In the genomic region with DNA sequence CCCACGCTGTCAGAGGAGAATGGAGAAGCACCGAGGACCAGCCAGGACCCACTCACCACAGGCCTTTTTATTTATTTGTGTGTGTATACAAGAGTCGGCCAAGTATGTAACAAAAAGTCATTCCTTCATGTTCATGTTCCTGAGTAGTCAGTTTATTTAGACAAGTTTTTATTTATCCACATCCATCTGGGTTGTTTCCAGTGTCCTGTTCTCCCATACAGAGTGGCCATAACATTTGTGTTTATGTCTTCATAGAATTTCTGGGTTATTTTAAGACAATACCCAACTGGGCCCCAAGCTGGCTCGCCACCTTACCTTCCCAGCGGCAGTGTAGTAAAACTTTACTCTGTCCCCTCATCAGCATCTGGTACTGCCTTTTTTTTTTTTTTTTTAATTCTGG, we compare ENCODE assay signal across 1 mouse cellular context.
TF ChIP-seq lines count a peak whose summit lies in the region.

No protein-coding gene starts in this region.

TF ChIP-seq in CH12.LX, 34 proteins besides CTCF, POLR2A, EP300 and RAD21 (continued from another document):
- no peak for TF ChIP-seq RCOR1 (conservative IDR thresholded peaks at IDR 0.05; ENCODE audit: low read depth, low read length)
- no peak for TF ChIP-seq USF2 (conservative IDR thresholded peaks at IDR 0.05; ENCODE audit: low read depth, low read length)
- TF ChIP-seq ZMIZ1 (IDR thresholded peaks at IDR 0.05; ENCODE audit: low read depth, low read length) = no peak
- no peak for TF ChIP-seq GABPA (IDR thresholded peaks at IDR 0.05; ENCODE audit: insufficient replicate concordance, low read depth, low read length)
- TF ChIP-seq PAX5 (IDR thresholded peaks at IDR 0.05; ENCODE audit: low read length) = no peak
- no peak for TF ChIP-seq BHLHE40 (IDR thresholded peaks at IDR 0.05; ENCODE audit: low read depth, low read length)
- TF ChIP-seq MEF2A (IDR thresholded peaks at IDR 0.05; ENCODE audit: borderline replicate concordance, low read depth, low read length) = no peak
- no peak for TF ChIP-seq CHD2 (IDR thresholded peaks at IDR 0.05; ENCODE audit: low read length)
- no peak for TF ChIP-seq ZKSCAN1 (IDR thresholded peaks at IDR 0.05; ENCODE audit: borderline replicate concordance, low read depth, low read length)
- no peak for TF ChIP-seq CHD1 (IDR thresholded peaks at IDR 0.05; ENCODE audit: low read depth, low read length)
- TF ChIP-seq USF1 (IDR thresholded peaks at IDR 0.05; ENCODE audit: low read depth, low read length) = no peak
- TF ChIP-seq TCF12 (IDR thresholded peaks at IDR 0.05; ENCODE audit: low read depth, low read length) = no peak
- TF ChIP-seq JUN (IDR thresholded peaks at IDR 0.05; ENCODE audit: insufficient read depth, low read depth, low read length) = no peak
- no peak for TF ChIP-seq ELF1 (IDR thresholded peaks at IDR 0.05; ENCODE audit: low read depth, low read length)
- TF ChIP-seq SIN3A (IDR thresholded peaks at IDR 0.05; ENCODE audit: low read length) = no peak
- no peak for TF ChIP-seq SMC3 (IDR thresholded peaks at IDR 0.05; ENCODE audit: low read depth, low read length)
